Mouse (Mus musculus) forebrain, embryonic 14.5 days (tissue): ENCODE data around the gene Rarg. TPM values are rescaled to one million over a fixed set of nuclear protein-coding genes. Genes with fewer than 3 reads are reported as not detected.

Experiments used
- ATAC-seq: fragments of 200-750 bp; cut with Nextera tagmentation; 2 replicates; pipeline ENCODE4 v1.8.0; 2017; ENCODE audit warnings: mild to moderate bottlenecking, moderate library complexity
- DNase-seq: peaks from one replicate; pipeline ENCODE4 v3.0.0-alpha.2; 2015; ENCODE audit warnings: low spot score
- H3K27ac ChIP-seq: fragments of 300-500 bp; sonication (generic); 2 replicates; pipeline ENCODE4 v1.5.1; 2014; ENCODE audit warnings: low read depth, mild to moderate bottlenecking, control low read depth, low read length, moderate library complexity
- H3K27me3 ChIP-seq: fragments of 300-500 bp; sonication (generic); replicated peaks from 2 replicates; pipeline ENCODE4 v1.6.1; 2014; ENCODE audit warnings: low read length, control low read depth, mixed read lengths; ENCODE audit not compliant: control insufficient read depth, insufficient read depth
- H3K36me3 ChIP-seq: fragments of 300-500 bp; sonication (generic); 2 replicates; pipeline ENCODE4 v1.6.1; 2014; ENCODE audit warnings: low read length, control low read depth; ENCODE audit not compliant: control insufficient read depth, insufficient read depth
- H3K4me1 ChIP-seq: fragments of 300-500 bp; sonication (generic); 2 replicates; pipeline ENCODE4 v1.6.1; 2014; ENCODE audit warnings: antibody characterized with exemption, low read length, control low read depth; ENCODE audit not compliant: control insufficient read depth, insufficient read depth
- H3K4me2 ChIP-seq: fragments of 300-500 bp; sonication (generic); 2 replicates; pipeline ENCODE4 v1.6.1; 2014; ENCODE audit warnings: mild to moderate bottlenecking, control low read depth, low read length
- H3K4me3 ChIP-seq: fragments of 300-500 bp; sonication (generic); 2 replicates; pipeline ENCODE4 v1.5.1; 2014; ENCODE audit warnings: low read depth, low read length, control low read depth
- H3K9ac ChIP-seq: fragments of 300-500 bp; sonication (generic); 2 replicates; pipeline ENCODE4 v1.6.1; 2014; ENCODE audit warnings: mild to moderate bottlenecking, low read length, control low read depth, moderate library complexity
- H3K9me3 ChIP-seq: fragments of 300-500 bp; sonication (generic); replicated peaks from 2 replicates; pipeline ENCODE4 v1.6.1; 2016; ENCODE audit warnings: low read length, control low read depth, mixed read lengths; ENCODE audit not compliant: control insufficient read depth
- WGBS: fragments of 180-500 bp; shearing (Covaris S2); extraction: QIAGEN DNeasy Blood & Tissue Kit; methylation state at CpG from one replicate; pipeline ENCODE4 v1.1.7; 2014; 5-methylcytosine and 5-hydroxymethylcytosine counted together
- polyA plus RNA-seq: library from polyadenylated mRNA; unstranded; fragments of >200 nt; fragmentation: Nextera tagmentation; extraction: Ambion mirVana; gene quantifications from 2 replicates; pipeline ENCODE4 v1.2.1, GENCODE M21; 2014

Rarg gene
- polyA plus RNA-seq, 1 experiment from 2014 or later = 4.0 TPM

DNA sequence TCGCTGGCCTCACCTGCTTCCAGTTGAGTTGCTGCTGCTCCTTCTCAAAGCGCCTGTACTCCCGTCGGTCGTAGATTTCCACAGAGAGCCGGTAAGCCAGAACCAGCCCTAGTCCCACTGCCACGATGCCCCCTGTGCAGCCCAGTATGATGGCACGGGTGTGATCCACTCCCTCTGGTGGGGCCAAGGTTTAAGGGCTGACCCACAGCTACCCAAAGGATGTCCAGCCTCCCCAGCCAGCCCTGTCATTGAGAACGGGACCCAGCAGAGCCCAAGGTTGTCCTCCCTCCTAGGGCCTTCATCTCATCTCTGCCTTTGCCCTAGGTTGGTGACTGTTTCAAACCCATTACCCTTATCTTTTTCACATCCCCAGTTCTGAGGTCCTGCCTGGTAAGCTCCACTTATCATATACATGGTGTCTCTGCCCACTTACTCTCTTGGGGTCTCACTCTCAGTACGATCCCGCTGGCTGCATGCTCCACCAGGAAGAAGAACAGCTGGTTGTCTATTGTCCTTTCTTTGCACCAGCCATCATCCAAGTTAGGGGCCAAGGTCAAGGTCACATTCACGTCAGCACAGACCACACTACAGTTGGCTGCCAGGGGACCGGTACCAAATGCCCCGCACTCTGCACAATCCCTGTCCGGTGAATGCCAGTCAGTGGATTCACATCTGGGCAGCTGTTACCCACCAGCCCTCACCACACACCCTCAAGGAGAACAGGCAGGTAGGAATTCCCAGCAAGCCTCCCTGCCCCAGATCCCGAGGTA lies 40.7 kb downstream of the Rarg start:
- Histone ChIP-seq H3K4me1 (no peaks in the 10 kb centered on the region), H3K4me3 (no peak overlapping the region), H3K27me3 (no peaks in the 10 kb centered on the region), H3K4me2 (no peak overlapping the region), H3K27ac (no peak overlapping the region), H3K9ac (no peak overlapping the region), H3K36me3 (peaks cover 63% of the 10 kb centered on the region), H3K9me3 (no peaks in the 10 kb centered on the region)
- DNase-seq (no peak), ATAC-seq (no peak)
- 92% methylated on average over 16 of the region's 16 CpGs for WGBS

GRCm38 (mm10) chr15:102215624-102216023 lies 41.7 kb downstream of the Rarg start:
- H3K4me3 ChIP-seq = no peak overlapping the region
- H3K4me1 ChIP-seq = no peaks in the 10 kb centered on the region
- H3K27me3 ChIP-seq = no peaks in the 10 kb centered on the region
- no peak overlapping the region for H3K4me2 ChIP-seq
- DNase-seq (no peak), ATAC-seq (no peak)
- H3K36me3 ChIP-seq = peaks cover 69% of the 10 kb centered on the region
- no peak overlapping the region for H3K9ac ChIP-seq
- WGBS = 80% methylated on average over 6 of the region's 6 CpGs
- H3K9me3 ChIP-seq = no peaks in the 10 kb centered on the region
- no peak overlapping the region for H3K27ac ChIP-seq

DNA sequence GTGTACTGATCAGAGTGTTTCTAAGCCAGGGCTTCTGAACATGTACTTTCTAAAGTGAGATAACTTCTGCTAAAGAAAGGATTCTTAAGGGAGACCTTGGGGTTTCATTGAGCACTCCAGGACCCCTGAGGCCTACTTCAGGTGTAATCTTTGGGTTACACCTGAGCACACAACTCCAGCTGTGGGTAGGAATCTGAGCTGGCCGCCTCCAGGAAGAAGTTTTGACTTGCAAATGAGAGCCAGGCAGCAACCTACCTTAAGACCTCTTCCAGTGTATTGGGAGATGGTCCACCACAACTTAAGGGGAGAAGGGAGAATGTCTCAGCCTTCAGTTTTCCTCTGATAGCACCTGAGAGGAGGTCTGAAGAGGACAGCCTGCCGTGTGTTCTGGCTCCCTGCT lies 43.2 kb downstream of the Rarg start:
- H3K4me2 ChIP-seq = no peak overlapping the region
- 46% methylated on average over 2 of the region's 2 CpGs for WGBS

GRCm38 (mm10) chr15:102211895-102212294 lies 45.4 kb downstream of the Rarg start:
- Histone ChIP-seq H3K4me3 (no peak overlapping the region), H3K27me3 (no peaks in the 10 kb centered on the region), H3K9me3 (no peaks in the 10 kb centered on the region), H3K4me1 (no peaks in the 10 kb centered on the region), H3K4me2 (no peak overlapping the region), H3K36me3 (peaks cover 93% of the 10 kb centered on the region), H3K27ac (no peak overlapping the region), H3K9ac (no peak overlapping the region)
- DNase-seq (no peak), ATAC-seq (no peak)
- 87% methylated on average over 6 of the region's 6 CpGs for WGBS

More for the DNA sequence above, 43.2 kb downstream of the Rarg start:
- Histone ChIP-seq H3K9ac (no peak overlapping the region), H3K4me3 (no peak overlapping the region), H3K9me3 (no peaks in the 10 kb centered on the region), H3K36me3 (peaks cover 83% of the 10 kb centered on the region), H3K4me1 (no peaks in the 10 kb centered on the region), H3K27me3 (no peaks in the 10 kb centered on the region), H3K27ac (no peak overlapping the region)
- DNase-seq (no peak), ATAC-seq (no peak)

DNA sequence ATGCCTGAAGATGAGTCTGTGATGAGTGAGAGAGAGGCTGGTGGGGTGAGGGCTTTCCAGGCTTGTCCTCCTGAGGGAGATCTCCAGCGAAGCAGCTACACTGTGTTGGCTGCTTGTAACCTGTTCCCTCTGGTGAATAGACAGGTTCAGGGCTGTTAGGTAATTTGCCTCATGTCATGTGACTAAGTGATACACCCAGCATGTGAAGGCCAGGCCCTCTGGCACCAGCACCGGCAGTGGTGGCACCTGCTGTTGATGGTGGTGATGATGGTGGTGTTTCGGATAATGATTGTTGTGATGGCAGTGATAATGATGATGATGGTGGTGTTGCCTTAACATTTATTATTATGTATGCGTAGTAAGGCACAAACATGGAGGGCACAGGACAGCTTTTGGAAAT lies 46.5 kb downstream of the Rarg start:
- no peak overlapping the region for H3K4me2 ChIP-seq
- peaks cover 92% of the 10 kb centered on the region for H3K36me3 ChIP-seq
- no peaks in the 10 kb centered on the region for H3K27me3 ChIP-seq
- H3K4me3 ChIP-seq = no peak overlapping the region
- ATAC-seq (no peak), DNase-seq (no peak)
- H3K9me3 ChIP-seq = no peaks in the 10 kb centered on the region
- no peak overlapping the region for H3K9ac ChIP-seq
- H3K27ac ChIP-seq = no peak overlapping the region
- H3K4me1 ChIP-seq = peaks cover 2% of the 10 kb centered on the region; the same call in 1 of the 2 replicates
- 93% methylated on average over 4 of the region's 4 CpGs for WGBS

- DNase-seq = no peak
- WGBS = 85% methylated on average over 8 of the region's 8 CpGs
- ATAC-seq = no peak
- no peaks in the 10 kb centered on the region for H3K27me3 ChIP-seq
- no peak overlapping the region for H3K4me2 ChIP-seq
- peaks cover 80% of the 10 kb centered on the region for H3K36me3 ChIP-seq
- H3K27ac ChIP-seq = no peak overlapping the region
- H3K9me3 ChIP-seq = no peaks in the 10 kb centered on the region
- no peak overlapping the region for H3K9ac ChIP-seq
- no peak overlapping the region for H3K4me3 ChIP-seq
- peaks cover 15% of the 10 kb centered on the region for H3K4me1 ChIP-seq
Measured at GRCm38 (mm10) chr15:102209114-102209513, 48.2 kb downstream of the Rarg start.

- Histone ChIP-seq H3K4me1 (peaks cover 15% of the 10 kb centered on the region), H3K36me3 (peaks cover 70% of the 10 kb centered on the region), H3K4me2 (no peak overlapping the region), H3K9me3 (no peaks in the 10 kb centered on the region), H3K9ac (peak overlapping the region; percentile 17; the same call in 1 of the 2 replicates), H3K27ac (no peak overlapping the region), H3K4me3 (no peak overlapping the region), H3K27me3 (no peaks in the 10 kb centered on the region)
- WGBS = 94% methylated on average over 9 of the region's 9 CpGs
- no peak for DNase-seq
- ATAC-seq = no peak
Measured at GRCm38 (mm10) chr15:102208092-102208561, 49.2 kb downstream of the Rarg start.

DNA sequence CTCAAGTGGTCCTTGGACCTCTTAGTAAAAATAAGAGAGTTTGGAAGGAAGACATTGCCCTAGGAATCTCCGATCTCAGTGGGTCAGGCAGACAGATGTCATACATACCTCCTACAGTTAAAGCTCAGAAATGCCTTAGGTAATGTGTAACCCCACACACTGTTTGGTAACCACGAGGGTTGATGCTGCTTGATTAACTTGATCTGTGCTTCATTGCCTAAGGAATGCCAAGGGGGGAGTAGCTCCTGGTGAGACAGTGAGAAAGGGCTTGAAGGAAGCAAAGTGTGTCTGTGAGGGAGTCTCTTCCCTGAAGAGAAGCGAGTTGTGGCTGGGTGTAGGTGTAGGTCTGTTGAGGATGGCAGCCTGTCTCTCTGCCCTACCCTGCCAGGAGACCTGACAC lies 50.0 kb downstream of the Rarg start:
- 82% methylated on average over 3 of the region's 3 CpGs for WGBS
- H3K27ac ChIP-seq = no peak overlapping the region
- H3K9me3 ChIP-seq = no peaks in the 10 kb centered on the region
- peaks cover 19% of the 10 kb centered on the region for H3K4me1 ChIP-seq
- peak overlapping the region; percentile 17; the same call in 1 of the 2 replicates for H3K9ac ChIP-seq
- no peaks in the 10 kb centered on the region for H3K27me3 ChIP-seq
- DNase-seq (no peak), ATAC-seq (no peak)
- H3K36me3 ChIP-seq = peaks cover 63% of the 10 kb centered on the region
- H3K4me3 ChIP-seq = no peak overlapping the region
- no peak overlapping the region for H3K4me2 ChIP-seq

DNA sequence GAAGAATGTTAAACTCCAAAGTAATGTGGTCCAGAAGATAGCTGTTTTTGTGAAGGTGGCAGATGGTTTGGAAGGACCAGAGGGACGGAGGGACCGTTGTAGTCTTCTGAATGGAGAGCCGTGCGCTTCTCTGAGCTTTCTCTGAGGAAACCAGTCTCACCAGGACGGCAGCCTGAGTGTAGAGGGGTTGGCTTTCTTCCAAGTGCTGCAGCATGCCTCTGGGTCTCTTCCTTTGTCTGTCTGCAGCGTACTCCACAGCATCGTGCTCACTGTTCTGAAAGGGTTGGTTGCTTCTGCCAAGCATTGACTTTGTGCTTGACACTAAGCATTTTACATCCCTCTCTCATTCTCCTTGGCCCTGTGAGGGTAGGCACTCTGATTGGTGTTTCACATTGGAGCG lies 51.5 kb downstream of the Rarg start:
- H3K9ac ChIP-seq = peak overlapping the region; percentile 86
- peak; percentile 46 for ATAC-seq
- peaks cover 19% of the 10 kb centered on the region for H3K4me1 ChIP-seq
- H3K36me3 ChIP-seq = peaks cover 50% of the 10 kb centered on the region
- WGBS = 8% methylated on average over 8 of the region's 8 CpGs
- DNase-seq = peak; percentile 92
- H3K27me3 ChIP-seq = no peaks in the 10 kb centered on the region
- peak overlapping the region; percentile 83 for H3K4me3 ChIP-seq
- no peaks in the 10 kb centered on the region for H3K9me3 ChIP-seq
- H3K4me2 ChIP-seq = peak overlapping the region; percentile 62
- peak overlapping the region; percentile 99 for H3K27ac ChIP-seq
